Mouse (Mus musculus) heart, postnatal 4 days (tissue): Measurements from ENCODE around the gene Rhou. TPM values are rescaled to one million over a fixed set of nuclear protein-coding genes. Genes with fewer than 3 reads are reported as not detected.

ENCODE experiments used
- DNase-seq: peaks from one replicate; pipeline ENCODE4 v3.0.0; 2021
- total RNA-seq, 2 experiments: library from RNA; stranded (reverse); gene quantifications; 2 replicates each; pipeline ENCODE4 v1.2.3; 2021

The Rhou gene
- total RNA-seq, 2 experiments from 2014 or later: 14.7 to 15.4 TPM

- no peak for DNase-seq
Observed at GRCm38 (mm10) chr8:123697329-123697728, 43.6 kb downstream of the Rhou start.

GRCm38 (mm10) chr8:123700399-123701070 lies 46.8 kb downstream of the Rhou start:
- DNase-seq: no peak

- peak; percentile 89 for DNase-seq
Observed at GRCm38 (mm10) chr8:123701952-123702587, 48.3 kb downstream of the Rhou start.

- DNase-seq: no peak
Observed at GRCm38 (mm10) chr8:123705376-123705775, 51.6 kb downstream of the Rhou start.

DNA sequence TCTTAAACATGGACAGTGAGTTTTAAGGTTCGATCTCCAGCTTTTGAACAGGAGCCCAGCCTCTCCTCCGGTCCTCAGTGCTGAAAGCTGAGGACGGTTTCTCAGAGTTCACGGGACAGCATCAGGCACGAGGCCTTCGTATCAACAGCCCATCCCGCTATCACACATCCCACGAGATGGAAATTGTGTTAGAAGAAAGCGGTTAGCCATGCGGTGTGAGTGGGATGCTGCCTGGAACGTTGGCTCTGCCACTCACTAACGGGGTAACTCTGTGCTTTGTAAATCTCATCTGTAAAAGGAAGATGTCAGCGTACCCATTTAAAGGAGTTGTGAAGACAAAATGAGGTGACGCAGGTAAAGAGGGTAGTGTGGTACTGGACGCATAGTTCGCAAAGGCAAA lies 53.4 kb downstream of the Rhou start:
- no peak for DNase-seq

GRCm38 (mm10) chr8:123708729-123709128 lies 55.0 kb downstream of the Rhou start:
- DNase-seq: no peak

GRCm38 (mm10) chr8:123710335-123710734 lies 56.6 kb downstream of the Rhou start:
- no peak for DNase-seq

Other genes with a start within 250 kb of the Rhou start
- not detected for gene Mc1r, start 246.8 kb upstream of the Rhou start, total RNA-seq
- gene Tubb3, start 242.5 kb upstream of the Rhou start, total RNA-seq: 1 to 10 TPM; 1.8 to 2.5 TPM
- gene Def8, start 230.4 kb upstream of the Rhou start, total RNA-seq: 10 to 100 TPM; 65.4 to 68.0 TPM
- 10 to 100 TPM; 56.2 to 56.3 TPM for gene Afg3l1, start 176.0 kb upstream of the Rhou start, total RNA-seq
- gene Dbndd1, start 138.5 kb upstream of the Rhou start, total RNA-seq: not detected
- 1 to 10 TPM; 6.7 to 7.0 TPM for gene Gas8, start 135.1 kb upstream of the Rhou start, total RNA-seq
- gene Rab4a, start 152.1 kb downstream of the Rhou start, total RNA-seq: 10 to 100 TPM in 1 of 2 experiments, 1 to 10 TPM in 1; 9.4 to 12.0 TPM
- 1 to 10 TPM; 4.6 to 5.4 TPM for gene Ccsap, start 206.3 kb downstream of the Rhou start, total RNA-seq
- gene Acta1, start 240.8 kb downstream of the Rhou start, total RNA-seq: 100 to 1,000 TPM; 369 to 594 TPM